Mouse (Mus musculus) thymus, postnatal 4 days (tissue): Measurements from ENCODE around the gene Adgrf5.
"Not testable (repeated sequence)": the region's sequence is repeated elsewhere in the genome, so short reads cannot be mapped to it uniquely, and the experiment has no call there.

Experiments
- DNase-seq: peaks from one replicate; pipeline ENCODE4 v3.0.0; 2021

The Adgrf5 gene

DNA sequence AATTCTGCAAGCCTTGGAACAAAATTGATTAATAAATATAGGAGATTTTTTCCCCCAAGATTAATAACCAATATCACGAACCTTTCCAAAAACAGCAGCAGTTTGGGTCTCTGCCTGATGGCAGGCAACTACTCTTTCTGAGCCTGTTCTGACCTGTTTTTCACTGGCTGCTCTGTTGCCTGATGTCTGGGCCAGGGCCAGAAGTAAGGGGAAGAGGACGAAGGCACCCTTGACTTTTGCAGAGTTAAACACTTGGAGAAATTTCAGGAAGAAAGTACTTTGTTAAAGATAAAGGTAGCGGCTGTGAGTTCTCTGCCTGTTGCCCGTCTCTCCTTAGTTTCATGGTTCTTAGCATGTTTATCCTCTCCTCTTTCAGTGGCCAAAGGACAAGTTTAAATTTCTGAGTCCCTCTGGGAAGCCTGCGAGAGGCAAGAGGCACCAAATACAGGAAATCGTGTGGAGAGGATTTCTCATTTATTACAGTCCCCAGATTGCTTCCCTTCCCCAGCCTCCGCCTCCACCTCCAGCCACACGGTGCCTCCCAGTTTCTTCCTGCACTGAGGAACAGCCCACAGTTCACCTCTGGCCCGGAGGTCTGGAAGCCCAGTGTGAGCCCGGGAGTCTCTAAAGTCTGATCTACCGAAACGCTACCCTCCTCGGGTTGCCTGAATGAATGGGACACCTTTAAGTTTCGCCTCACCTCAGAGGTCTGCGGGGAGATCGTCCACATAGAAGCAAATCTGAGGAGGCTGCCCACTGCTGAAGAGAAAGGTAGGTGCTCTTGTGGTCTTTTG is at the start of gene Adgrf5:
Adgrf5 (plus strand) TSS at position 626 of the 794 bp plus-strand sequence.
- no peak for DNase-seq

DNA sequence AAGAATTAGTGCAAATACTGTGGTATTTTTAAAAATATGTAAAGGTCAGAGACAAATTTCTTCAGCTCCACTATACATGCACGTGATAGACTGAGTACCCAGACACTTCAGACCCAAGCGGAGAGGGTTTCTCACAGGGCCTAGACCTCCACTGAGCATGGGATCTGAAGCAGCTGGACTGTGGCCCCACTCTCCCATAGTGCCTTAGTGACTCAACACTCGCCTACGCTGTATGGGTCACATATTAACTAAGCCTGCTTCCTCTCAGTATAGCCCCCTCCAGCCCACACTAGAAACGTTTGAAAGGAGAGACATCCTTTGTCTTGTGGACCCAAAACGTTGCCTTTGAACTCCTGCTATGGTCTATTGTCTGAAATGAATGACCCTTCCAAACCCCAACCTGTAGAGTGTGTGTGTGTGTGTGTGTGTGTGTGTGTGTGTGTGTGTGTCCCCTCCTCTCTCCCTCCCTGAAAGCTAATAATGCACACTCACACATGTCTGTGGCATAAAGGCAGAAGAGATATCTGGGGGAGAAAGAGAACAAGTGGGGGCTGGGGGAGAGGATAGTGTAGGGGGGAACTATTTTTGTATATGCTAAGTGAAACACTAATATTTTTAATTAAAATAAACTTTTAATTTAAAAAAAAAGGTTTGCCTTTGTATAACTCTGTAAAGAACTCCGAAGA is 34.1 kb upstream of the Adgrf5 start:
- no peak for DNase-seq

DNA sequence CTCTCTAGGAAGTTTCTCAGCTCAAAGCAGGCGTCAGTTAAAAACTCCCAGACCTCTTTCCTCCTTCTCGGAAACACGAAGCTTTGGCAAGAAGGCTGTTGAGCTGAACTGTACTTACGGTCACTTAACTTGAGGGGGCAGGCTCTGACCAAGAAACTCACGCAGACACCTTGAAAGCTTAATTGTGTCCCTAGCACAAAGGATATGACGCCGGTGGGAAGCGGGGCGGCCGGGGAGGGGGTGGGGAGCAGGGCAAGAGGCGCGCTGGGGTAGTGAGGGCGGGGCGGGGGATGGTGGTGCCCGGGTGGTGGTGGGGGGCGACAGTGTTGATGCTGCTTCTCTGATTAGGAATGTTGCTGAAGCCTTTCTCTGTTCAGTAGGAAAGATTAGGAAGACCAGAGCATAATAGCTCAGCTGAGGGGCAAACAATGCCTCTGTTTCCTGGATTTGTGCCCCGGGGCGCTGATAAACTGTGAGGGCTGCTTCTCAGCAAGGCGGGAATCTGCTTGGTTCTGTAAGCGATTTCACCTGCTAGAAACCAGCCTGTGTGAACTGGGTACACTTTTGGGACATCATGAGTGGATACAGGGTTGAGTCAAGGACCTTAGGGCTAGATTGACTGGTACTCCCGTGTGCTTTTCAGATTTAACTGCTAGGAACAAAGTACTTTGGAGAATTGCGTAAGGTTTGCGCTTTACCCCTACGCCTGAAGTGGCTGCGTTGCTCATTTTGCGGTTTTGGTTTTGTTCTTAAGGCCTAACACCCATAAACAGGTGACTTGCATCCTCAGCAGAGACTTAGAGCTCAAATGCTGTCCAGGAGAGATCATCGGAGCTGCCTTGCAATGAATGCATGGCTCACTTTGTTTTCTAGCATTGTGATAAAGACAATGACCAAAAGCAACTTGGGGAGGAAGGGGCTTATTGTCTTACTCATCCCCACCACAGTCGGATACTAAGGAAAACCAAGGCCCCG is 33.2 kb upstream of the Adgrf5 start:
- peak; percentile 56 for DNase-seq

DNA sequence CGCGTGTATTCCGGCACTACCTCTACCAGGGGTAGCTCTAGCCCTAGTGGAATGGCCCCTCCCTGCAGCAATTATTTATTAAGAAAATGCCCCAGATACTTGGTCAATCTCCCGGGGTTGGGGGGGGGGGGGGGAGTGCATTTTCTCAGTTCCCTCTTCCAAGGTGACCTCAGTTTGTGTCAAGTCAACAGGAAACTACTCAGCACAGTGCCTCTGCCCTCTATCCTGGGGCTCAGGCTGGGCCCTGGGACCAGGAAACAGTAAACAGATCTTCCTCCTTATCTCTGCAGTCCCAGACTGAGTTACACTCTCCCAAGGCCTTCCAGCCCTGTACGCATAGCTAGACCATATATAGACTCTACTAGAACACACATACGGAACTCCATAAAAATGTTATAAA is 32.4 kb upstream of the Adgrf5 start:
- DNase-seq: no peak

DNA sequence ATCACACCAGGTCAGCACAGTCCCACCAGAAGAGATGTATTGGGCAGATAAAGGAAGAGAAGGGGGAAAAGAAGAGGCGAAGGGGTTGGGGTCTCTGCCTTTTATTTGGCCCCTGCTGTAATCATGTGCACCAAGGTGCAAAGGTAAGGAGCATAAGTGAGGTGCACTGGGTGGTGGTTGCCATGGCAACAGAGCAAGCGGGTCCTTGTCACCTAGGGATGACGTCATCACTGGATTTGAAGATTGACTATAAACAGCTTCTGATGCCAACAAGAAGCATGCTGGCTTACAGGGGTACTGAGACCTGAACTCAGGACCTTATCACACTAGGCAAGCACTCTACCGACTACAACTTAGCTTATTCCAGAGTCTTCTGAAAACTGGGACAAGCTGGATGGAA is 31.0 kb upstream of the Adgrf5 start:
- no peak for DNase-seq

DNA sequence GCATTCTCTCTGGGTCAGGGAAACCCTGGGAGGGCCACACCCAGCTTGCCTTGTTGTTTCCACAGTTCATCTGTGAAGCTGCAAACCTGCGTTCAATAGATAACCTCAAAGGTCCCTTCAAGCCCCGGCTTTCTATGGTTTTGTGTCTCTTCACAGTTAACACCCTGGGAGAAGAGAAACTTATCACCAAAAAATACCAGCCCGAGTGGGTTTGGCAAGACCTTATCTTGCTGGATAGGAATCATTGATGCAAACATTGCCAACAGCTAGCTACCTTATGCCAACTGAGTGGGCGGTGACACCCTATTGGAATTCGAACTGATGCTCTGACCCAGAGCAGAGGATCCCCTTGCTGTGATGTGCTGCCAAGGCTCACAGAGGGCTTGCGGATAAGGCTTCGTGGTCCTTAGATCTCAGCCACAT is 30.5 kb upstream of the Adgrf5 start:
- no peak for DNase-seq

DNA sequence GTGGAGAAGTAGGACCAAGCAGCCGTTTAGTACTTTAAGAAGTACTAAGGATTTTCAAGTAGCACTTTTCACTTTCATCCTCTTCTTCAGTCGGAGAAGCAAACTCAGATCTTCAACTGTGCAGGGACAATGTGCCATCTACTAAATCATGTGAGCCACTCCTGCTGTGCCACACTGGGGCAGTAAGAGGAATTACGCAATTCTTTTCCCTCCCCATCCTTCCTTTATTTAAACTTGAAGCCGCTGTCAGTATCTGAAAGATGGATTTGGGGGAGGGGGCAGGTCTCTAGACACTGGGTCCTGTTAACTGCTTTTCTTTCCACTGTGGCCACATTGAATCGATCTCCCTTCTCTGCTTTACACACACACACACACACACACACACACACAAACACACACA is 27.6 kb upstream of the Adgrf5 start:
- DNase-seq: no peak

DNA sequence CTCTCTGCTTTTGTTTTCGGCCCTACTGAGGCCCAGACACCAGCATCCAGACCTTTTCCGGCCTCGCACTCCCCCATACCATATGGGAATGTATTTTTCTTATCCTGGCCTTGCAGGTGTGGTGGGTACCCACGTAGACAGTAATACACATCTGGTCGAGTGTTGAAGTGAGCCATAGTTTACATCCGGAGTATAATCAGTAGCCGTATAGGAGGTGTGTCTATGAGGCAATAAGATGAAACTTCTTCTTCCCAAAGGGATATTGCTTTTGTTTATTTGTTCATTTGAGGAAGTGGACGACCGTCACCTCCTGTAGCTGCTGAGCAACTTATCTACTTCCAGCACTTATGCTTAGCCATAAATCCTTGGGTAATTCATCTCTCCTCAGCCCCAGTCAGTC is 26.2 kb upstream of the Adgrf5 start:
- no peak for DNase-seq

DNA sequence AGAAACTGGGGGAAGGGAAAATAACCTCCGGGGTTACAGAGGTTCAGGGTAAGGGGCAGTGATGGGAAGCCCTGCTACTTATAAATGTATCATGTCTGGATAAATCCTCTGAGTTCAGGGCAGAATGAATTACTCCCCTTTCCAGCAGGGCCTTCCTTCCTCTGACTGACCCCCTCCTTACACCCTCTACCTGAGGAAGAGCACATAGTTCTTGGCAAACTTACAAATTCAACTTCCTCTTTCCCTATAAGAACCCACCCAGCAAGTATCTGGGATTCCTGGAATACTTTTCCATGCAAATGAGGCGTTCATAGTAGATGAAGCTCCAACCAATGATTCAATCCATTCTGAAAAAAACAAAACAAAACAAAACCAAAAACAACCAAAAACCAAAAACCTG is 22.6 kb upstream of the Adgrf5 start:
- no peak for DNase-seq

DNA sequence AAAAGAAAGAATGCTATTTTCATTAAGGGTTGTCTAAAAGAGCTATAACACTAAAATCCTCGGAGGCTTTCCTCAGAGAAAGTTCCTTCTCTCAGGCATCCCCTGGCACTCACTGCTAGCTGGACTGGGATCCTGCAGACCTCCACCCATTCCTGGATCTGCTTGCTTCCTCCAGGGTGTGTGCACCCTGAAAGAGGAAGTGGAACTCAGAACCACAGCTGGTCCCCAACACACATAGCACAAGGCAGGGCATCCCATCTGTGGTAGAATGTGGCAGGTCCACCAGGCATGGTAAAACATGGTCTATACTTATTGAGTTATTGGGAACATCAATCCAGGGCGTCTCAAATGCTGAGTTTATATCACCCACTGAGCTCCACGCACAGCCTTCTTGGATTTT is 22.0 kb upstream of the Adgrf5 start:
- no peak for DNase-seq

DNA sequence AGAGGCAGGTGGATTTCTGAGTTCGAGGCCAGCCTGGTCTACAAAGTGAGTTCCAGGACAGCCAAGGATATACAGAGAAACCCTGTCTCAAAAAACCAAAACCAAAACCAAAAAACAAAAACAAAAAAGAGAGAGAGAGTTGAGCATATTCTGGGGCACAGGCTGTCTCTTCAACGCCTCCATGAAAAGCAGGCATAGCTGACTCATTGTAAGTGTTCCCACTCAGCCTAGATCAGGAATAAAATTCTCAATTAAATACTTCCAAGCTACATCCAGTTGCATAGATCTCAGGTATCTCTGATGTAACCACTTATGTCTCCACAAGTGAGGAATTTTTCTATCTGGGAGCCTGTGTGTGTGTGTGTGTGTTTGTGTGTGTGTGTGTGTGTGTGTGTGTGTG is 13.8 kb upstream of the Adgrf5 start:
- DNase-seq: not testable (repeated sequence)

DNA sequence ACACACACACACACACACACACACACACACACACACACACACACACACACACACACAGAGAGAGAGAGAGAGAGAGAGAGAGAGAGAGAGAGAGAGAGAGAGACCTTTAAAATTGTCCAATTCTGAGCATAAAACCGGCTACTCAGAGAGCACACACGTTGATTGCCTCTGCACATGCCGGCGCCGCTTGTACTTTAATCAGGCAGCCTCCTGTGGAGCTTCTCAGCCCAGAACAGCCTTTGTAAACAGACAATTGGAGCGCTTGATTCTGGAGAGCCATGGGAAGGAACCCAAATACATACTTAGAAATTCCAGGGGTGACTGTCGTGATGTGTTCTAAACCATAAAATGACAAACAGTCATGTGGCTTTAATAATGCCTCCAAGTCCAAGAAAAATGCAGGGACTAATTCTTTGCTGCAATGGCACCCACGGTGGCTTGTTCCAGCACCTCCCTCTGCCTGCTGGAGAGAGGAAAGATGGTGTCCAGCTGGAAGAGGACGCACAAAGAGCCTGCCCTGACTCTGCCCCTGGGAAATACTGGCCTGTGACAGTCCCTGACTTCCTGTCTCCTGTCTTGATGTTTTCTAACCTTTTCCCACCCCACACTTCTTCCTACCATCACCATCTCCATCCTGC is 2.2 kb upstream of the Adgrf5 start:
- no peak for DNase-seq

DNA sequence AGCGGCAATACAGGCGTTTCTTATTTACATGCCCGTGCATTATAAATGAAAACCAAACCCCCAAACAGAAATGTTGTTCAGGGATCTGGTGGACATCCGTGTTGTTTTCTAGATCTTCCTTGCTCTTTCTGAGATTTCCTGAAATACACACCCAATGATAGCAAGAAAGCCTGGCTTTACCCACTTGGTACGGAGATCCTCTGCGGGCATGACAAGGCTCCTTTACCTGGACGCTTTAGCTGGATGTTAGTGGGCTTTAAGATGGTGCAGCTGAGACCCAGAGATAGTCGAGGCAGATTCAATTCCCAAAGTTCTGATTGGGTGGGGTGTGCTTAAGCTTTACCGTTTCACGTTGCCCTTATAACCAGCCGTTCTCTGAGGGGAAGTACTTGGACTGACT is 770 bp downstream of the Adgrf5 start:
- no peak for DNase-seq

DNA sequence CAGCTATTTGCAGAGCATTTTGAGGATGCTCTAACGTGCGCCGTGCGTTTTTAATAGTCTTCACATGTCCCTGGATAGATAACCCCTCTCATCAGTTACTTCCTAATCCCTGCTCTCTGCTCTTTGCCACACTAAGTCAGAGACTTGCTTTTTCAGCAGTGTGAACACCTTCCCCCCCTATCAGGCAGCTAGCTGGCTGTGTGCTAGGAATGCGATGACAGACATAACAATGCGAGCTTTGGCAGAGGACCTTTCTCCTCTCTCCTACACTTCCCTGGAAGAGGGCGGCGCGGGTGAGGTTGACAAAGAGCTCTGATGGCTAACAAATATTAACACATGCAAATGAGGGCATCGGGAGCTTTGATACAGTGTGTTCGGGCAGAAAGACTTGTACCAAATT is 2.1 kb downstream of the Adgrf5 start:
- no peak for DNase-seq

DNA sequence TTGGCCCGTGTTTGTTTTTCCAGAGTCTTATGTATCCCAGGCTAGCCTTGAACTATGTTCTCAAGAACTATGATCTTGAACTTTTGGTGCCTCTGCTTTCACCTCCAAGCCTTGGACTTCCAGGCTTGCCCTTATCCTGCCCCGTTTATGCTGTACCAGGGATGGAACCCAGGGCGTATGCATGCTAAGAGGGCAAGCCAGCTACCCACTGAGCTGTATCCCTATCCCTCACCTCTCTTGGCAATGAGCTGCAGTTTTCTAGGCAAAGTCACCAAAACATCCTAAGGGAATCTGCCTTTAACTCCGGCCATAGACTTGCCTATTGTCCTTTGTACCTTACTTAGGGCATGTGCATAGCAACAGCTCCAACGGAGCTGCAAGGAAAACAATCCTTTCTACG is 2.6 kb downstream of the Adgrf5 start:
- no peak for DNase-seq

DNA sequence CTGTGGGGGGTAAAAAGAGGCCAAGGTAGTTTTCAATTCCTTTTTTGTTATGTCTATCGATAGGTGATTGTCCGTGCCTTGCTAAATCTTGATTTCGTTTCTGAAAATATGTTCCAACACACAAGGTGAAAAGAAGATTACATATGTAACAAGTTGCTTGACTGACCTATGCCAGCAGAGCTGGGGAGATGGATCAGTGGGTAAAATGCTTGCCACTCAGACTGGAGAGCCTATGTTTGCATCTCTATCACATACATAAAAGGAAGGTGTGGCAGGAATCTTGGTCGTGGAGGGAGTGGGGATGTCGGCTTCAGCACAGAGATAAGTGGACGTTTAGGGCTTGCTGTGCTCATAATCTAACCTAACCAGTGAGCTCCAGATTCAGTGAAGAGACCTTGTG is 3.7 kb downstream of the Adgrf5 start:
- no peak for DNase-seq

DNA sequence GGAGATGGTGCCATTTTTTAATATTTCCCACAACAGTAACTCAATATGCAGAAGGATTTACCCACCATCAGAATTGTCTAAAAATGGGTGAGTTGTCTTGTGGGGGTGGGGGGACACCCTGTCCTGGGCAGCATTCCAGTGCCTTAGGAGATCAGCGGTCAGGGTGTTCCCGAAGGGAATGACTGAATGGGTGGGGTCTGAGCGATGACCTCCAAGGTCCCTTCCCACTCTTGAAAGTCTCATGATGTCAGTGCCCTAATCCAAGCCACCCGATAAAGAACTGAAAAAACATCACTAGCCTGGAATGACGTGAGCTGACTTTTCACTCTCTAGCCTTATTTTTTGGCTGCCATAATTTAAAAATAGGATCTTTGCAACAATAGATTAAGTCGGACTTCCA is 5.0 kb downstream of the Adgrf5 start:
- no peak for DNase-seq

DNA sequence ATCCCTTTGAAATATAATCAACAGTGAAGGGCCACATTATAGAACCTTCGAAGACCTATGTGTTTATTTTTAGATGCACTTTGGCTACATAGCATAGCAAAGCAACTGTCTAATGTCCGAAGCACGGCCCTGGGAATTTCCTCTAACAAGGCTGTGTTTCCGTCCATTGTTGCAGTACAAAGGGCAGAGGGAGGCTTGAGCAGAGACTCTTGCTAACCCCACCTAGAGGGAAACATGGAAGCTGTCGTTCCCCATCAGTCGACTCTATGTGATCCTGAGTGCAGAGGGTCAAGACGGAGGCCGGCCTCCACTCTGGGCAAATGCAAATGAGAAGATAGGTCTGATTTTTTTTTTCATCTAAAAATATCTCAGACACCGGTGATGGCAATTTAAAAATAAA is 6.2 kb downstream of the Adgrf5 start:
- DNase-seq: no peak

DNA sequence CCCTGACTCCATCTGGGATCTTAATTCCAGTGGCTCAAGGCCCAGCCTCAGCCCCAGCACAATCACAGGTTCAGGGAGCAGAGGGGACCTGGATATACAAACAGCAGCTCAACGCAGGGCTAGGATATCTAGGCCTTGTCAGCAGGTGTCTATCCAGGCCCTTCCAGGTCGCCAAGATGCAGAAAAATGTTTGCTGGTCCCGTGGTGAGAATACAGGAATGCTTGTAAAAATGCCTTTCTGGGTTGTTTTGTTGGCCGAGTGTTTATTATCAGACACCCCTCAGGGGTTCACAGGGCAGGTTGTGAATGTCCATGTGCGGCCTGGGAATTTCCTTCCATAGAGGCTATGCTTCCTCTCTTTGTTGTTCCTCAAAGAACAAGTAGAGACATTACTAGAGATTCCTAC is 7.9 kb downstream of the Adgrf5 start:
- no peak for DNase-seq

DNA sequence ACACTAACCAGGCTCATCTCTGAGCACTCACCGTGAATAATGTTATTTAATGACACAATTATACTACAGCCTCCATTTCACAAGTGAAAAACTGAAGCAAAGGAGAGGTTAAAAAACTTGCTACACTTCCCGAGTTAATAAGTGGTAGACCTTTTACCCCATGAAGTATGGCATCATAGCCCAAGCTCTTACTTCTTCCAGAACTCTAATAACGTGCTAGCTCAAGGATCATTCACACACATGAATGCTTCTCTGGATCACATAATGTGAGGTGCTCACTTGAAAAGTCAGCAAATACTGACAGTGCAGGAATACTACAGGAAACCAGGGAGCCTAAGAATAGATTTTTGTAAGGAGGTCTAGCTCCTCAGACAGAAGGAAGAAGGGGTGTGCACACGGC is 12.4 kb downstream of the Adgrf5 start:
- DNase-seq: no peak

DNA sequence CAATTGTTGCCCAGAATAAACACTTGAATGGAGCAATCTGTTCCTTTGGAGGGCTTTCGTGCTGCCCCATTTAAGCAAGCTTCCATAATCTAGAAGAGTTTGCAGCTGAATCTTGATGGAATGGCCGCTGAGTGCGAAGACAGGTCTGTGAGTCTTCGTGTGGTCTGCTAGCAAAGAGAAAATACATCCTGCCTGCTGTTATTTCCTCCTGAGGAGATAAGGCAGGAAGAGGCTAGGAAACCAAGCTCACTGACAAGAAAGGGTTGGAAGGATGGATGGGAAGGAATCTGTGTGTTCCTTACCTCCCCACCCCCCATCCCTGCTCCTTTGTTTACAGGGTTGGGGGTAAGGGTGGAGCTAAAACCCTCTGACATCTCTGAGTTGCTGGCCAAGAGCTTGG is 13.8 kb downstream of the Adgrf5 start:
- no peak for DNase-seq

DNA sequence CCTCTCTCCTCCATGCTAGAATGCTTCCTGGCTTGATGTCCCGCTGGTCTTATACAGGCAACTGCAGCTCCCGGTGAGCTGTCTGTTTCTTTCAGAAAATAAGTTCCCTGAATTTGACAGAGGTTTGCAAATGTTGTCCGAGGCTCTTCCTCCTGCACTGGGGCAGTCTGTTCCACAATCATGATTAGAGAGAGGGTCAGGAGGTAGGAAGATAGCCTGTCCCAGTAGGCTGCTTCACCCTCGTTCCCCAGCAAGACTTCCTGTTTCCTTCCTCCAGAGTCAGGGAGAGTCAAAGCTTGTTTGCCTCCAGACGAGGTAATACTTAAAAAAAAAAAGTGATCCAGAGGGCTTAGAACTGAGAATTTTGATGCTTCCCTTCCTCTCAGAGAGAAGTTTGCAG is 16.3 kb downstream of the Adgrf5 start:
- no peak for DNase-seq

DNA sequence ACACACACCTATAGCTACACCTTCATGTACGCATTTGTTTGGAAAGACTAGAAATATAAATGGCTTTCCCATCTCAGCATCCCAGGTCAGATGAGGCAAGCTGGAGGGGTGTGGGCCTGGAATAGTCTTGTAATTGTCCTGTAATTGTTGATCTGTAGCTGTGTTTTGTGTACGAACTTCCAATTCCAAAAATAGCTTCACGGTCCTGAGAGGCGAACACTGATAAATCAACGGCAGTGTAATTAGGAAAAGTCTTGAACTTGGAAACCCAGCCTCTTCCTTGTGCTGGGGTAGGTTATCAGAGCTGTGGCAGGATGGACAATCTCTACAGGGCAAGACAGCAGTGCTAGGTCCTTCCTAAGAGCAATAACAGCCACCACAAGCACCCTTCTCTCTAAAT is 18.5 kb downstream of the Adgrf5 start:
- no peak for DNase-seq
